Mouse (Mus musculus) bone marrow, adult 2 months (tissue): ENCODE data around the gene Hmcn2. TPM values are rescaled to one million over a fixed set of nuclear protein-coding genes. Genes with fewer than 3 reads are reported as not detected.

Experiments
- H3K27ac ChIP-seq: fragments of 200-500 bp; 2 replicates; pipeline ENCODE4 v1.5.1; 2012; ENCODE audit warnings: low read depth, mild to moderate bottlenecking, control low read depth, inconsistent platforms, low read length; ENCODE audit not compliant: control insufficient read depth, poor library complexity, insufficient read depth
- H3K4me1 ChIP-seq: fragments of 200-500 bp; 2 replicates; pipeline ENCODE4 v1.6.1; 2011; ENCODE audit warnings: low read length; ENCODE audit not compliant: control insufficient read depth, insufficient read depth
- H3K4me3 ChIP-seq: fragments of 200-500 bp; replicated peaks from 2 replicates; pipeline ENCODE3; 2011; ENCODE audit warnings: mild to moderate bottlenecking, low read depth, low read length, control low read depth; ENCODE audit not compliant: control insufficient read depth
- CTCF ChIP-seq: fragments of 200-500 bp; IDR thresholded peaks from 2 replicates; pipeline ENCODE4 v1.5.1; 2011; ENCODE audit warnings: low read length, control low read depth; ENCODE audit not compliant: control insufficient read depth, insufficient read depth
- POLR2A ChIP-seq: fragments of 200-500 bp; IDR thresholded peaks from 2 replicates; pipeline ENCODE4 v1.6.1; 2011; ENCODE audit warnings: low read depth, mild to moderate bottlenecking, control low read depth, low read length, borderline replicate concordance; ENCODE audit not compliant: control insufficient read depth
- WGBS: fragments of 180-500 bp; shearing (Covaris S2); methylation state at CpG from one replicate; pipeline ENCODE4 v1.1.7; 2018; 5-methylcytosine and 5-hydroxymethylcytosine counted together
- polyA plus RNA-seq: library from polyadenylated mRNA; stranded (reverse); fragments of >200 nt; gene quantifications from 2 replicates; pipeline ENCODE4 v1.2.4, GENCODE M21; 2011; ENCODE audit warnings: low replicate concordance; ENCODE audit not compliant: missing spikeins, insufficient read depth, insufficient read length

The Hmcn2 gene
- polyA plus RNA-seq, 1 experiment: 1.6 TPM

- no peak overlapping the region for H3K4me3 ChIP-seq
- no peak for TF ChIP-seq CTCF
- no peak for TF ChIP-seq POLR2A
- no peaks in the 10 kb centered on the region; the same call in 1 of the 2 replicates for H3K4me1 ChIP-seq
- 81% methylated on average over 20 of the region's 20 CpGs for WGBS
- H3K27ac ChIP-seq: no peak overlapping the region
Observed at GRCm38 (mm10) chr2:31501448-31502130, 187.4 kb downstream of the Hmcn2 start.

- TF ChIP-seq CTCF: no peak
- no peak for TF ChIP-seq POLR2A
- no peak overlapping the region; the same call in 1 of the 2 replicates for H3K27ac ChIP-seq
- H3K4me3 ChIP-seq: no peak overlapping the region
- H3K4me1 ChIP-seq: no peaks in the 10 kb centered on the region
- whole genome bisulfite sequencing: 82% methylated on average over 15 of the region's 15 CpGs
Observed at GRCm38 (mm10) chr2:31502616-31503522, 188.7 kb downstream of the Hmcn2 start.

- H3K27ac ChIP-seq: no peak overlapping the region
- TF ChIP-seq POLR2A: no peak
- TF ChIP-seq CTCF: no peak
- H3K4me3 ChIP-seq: no peak overlapping the region
- WGBS: 85% methylated on average over 11 of the region's 11 CpGs
- H3K4me1 ChIP-seq: no peaks in the 10 kb centered on the region
Observed at GRCm38 (mm10) chr2:31505472-31505871, 191.3 kb downstream of the Hmcn2 start.

- no peak for TF ChIP-seq CTCF
- TF ChIP-seq POLR2A: no peak
- Histone ChIP-seq H3K4me1 (no peaks in the 10 kb centered on the region), H3K4me3 (no peak overlapping the region), H3K27ac (no peak overlapping the region)
- 80% methylated on average over 6 of the region's 6 CpGs for WGBS
Observed at GRCm38 (mm10) chr2:31508851-31509250, 194.6 kb downstream of the Hmcn2 start.

Other genes starting within 250 kb of the Hmcn2 start
- 25.6 and 67.8 TPM in 2 replicates for gene Fnbp1, start 172.4 kb upstream of the Hmcn2 start, polyA plus RNA-seq
- gene Gpr107, start 162.1 kb upstream of the Hmcn2 start, polyA plus RNA-seq: 21.0 and 27.9 TPM in 2 replicates
- gene Ncs1, start 68.6 kb upstream of the Hmcn2 start, polyA plus RNA-seq: 0.49 TPM in 1 of 2 replicates, not detected in the other
- gene Ass1, start 155.8 kb downstream of the Hmcn2 start, polyA plus RNA-seq: 8.9 and 43.7 TPM in 2 replicates